Mouse (Mus musculus) left cerebral cortex, adult 6 months (tissue): ENCODE data around the gene Tusc1. TPM values are rescaled to one million over a fixed set of nuclear protein-coding genes. Genes with fewer than 3 reads are reported as not detected.

Experiments used
- long read RNA-seq, 2 experiments: library from polyadenylated mRNA; unstranded; transcript quantifications; one replicate each; pipeline ENCODE4 v2.0.0; 2019 to 2020
- polyA plus RNA-seq: library from polyadenylated mRNA; unstranded; fragments of <200 nt; fragmentation: Nextera tagmentation; gene quantifications from 2 replicates; pipeline ENCODE4 v1.2.3, GENCODE M21; 2021

Gene Tusc1
- 0.77 and 3.1 TPM in 2 replicates for polyA plus RNA-seq
- long read RNA-seq, experiment 1 = 0 reads
- long read RNA-seq, experiment 2, partial matches to known transcripts = 0 of 2 reads
- long read RNA-seq, experiment 2, other reads (novel, unspliced or antisense) = 0 of 2 reads

GRCm38 (mm10) chr4:93335118-93336003 is at the start of gene Tusc1:
TSS of gene Tusc1 (minus strand) at chr4:93335511.

